Mouse (Mus musculus) ovary, adult 10 weeks (tissue): ENCODE results near the gene Slc5a11. TPM values are rescaled to one million over a fixed set of nuclear protein-coding genes. Genes with fewer than 3 reads are reported as not detected.

Experiments used
- polyA plus RNA-seq: library from polyadenylated mRNA; stranded (reverse); fragments of 350-450 nt; fragmentation: Illumina TruSeq; extraction: RNeasy Lipid Tissue Mini Kit (QIAGEN cat#74804); gene quantifications from one replicate; pipeline ENCODE4 v1.2.3, GENCODE M21; 2014

The Slc5a11 gene
- polyA plus RNA-seq = not detected

GRCm38 (mm10) chr7:123214365-123215075 is at the start of gene Slc5a11:
TSS of gene Slc5a11 (plus strand) at chr7:123214780.

Other genes with a start within 250 kb of the Slc5a11 start
- gene Rbbp6, start 249.1 kb upstream of the Slc5a11 start, polyA plus RNA-seq = 184 TPM
- gene Tnrc6a, start 90.9 kb upstream of the Slc5a11 start, polyA plus RNA-seq = 82.5 TPM
- gene Lcmt1, start 155.0 kb downstream of the Slc5a11 start, polyA plus RNA-seq = 65.4 TPM
- gene Arhgap17, start 155.1 kb downstream of the Slc5a11 start, polyA plus RNA-seq = 31.8 TPM
- gene Aqp8, start 247.5 kb downstream of the Slc5a11 start, polyA plus RNA-seq = 0.31 TPM